Mouse (Mus musculus) left cerebral cortex, adult 11 months (tissue): Measurements from ENCODE around the gene Gm13199.

ENCODE experiments used
- DNase-seq: peaks from one replicate; pipeline ENCODE4 v3.0.0; 2022; ENCODE audit warnings: low spot score

The Gm13199 gene

GRCm38 (mm10) chr2:5821264-5821663 lies 41.5 kb downstream of the Gm13199 start:
- DNase-seq, result no peak
